Mouse (Mus musculus) spleen, adult 2 months (tissue): Measurements from ENCODE around the gene Mcts2. TPM values are rescaled to one million over a fixed set of nuclear protein-coding genes. Genes with fewer than 3 reads are reported as not detected.

Experiments
- DNase-seq, 2 experiments: peaks; one replicate each; pipeline versions ENCODE4 v3.0.0 to v3.0.0-alpha.2; 2012 to 2021; ENCODE audit warnings: low spot score in 2 of 2, low read depth in 1 of 2
- H3K27ac ChIP-seq: fragments of 200-500 bp; 2 replicates; pipeline ENCODE4 v1.5.1; 2012; ENCODE audit warnings: low read length, inconsistent platforms; ENCODE audit not compliant: insufficient read depth
- H3K27me3 ChIP-seq: fragments of 200-500 bp; 2 replicates; pipeline ENCODE4 v1.6.1; 2012; ENCODE audit warnings: mild to moderate bottlenecking, moderate library complexity, low read length, inconsistent platforms; ENCODE audit not compliant: control insufficient read depth, insufficient read depth
- H3K36me3 ChIP-seq: fragments of 200-500 bp; 2 replicates; pipeline ENCODE4 v1.6.1; 2012; ENCODE audit warnings: mild to moderate bottlenecking, low read length, inconsistent platforms; ENCODE audit not compliant: control insufficient read depth, insufficient read depth
- H3K4me1 ChIP-seq: fragments of 200-500 bp; 2 replicates; pipeline ENCODE4 v1.6.1; 2011; ENCODE audit warnings: inconsistent platforms; ENCODE audit not compliant: control insufficient read depth, insufficient read depth, insufficient read length
- H3K4me3 ChIP-seq: fragments of 200-500 bp; 2 replicates; pipeline ENCODE4 v1.5.1; 2011; ENCODE audit warnings: mild to moderate bottlenecking, inconsistent platforms; ENCODE audit not compliant: insufficient read depth, insufficient read length; ENCODE audit errors: extremely low read depth
- CTCF ChIP-seq: fragments of 200-500 bp; IDR thresholded peaks from 2 replicates; pipeline ENCODE4 v1.5.1; 2011; ENCODE audit warnings: mild to moderate bottlenecking, inconsistent platforms; ENCODE audit not compliant: insufficient read depth, insufficient read length, insufficient replicate concordance; ENCODE audit errors: extremely low read depth
- POLR2A ChIP-seq: fragments of 200-500 bp; IDR thresholded peaks from 2 replicates; pipeline ENCODE4 v1.6.1; 2011; ENCODE audit warnings: low read depth, low read length, inconsistent platforms
- WGBS: fragments of 180-500 bp; shearing (Covaris S2); methylation state at CpG from one replicate; pipeline ENCODE4 v1.1.7; 2018; 5-methylcytosine and 5-hydroxymethylcytosine counted together
- polyA plus RNA-seq: library from polyadenylated mRNA; depleted of rRNA; stranded (reverse); fragments of >200 nt; gene quantifications from 2 replicates; pipeline ENCODE4 v1.2.3, GENCODE M21; 2012

Gene Mcts2
- polyA plus RNA-seq, 1 experiment = 1.5 TPM

GRCm38 (mm10) chr2:152723651-152724331 is 37.0 kb downstream of the Mcts2 start:
- peaks cover 7% of the 10 kb centered on the region for H3K27me3 ChIP-seq
- 4% methylated on average over 37 of the region's 37 CpGs for WGBS
- H3K27ac ChIP-seq = no peak overlapping the region
- no peak overlapping the region for H3K4me3 ChIP-seq
- TF ChIP-seq CTCF (no peak), POLR2A (no peak)
- no peak for DNase-seq
- H3K4me1 ChIP-seq = 0 out of 2 replicates have a peak, but pooled peaks cover 7% of the 10 kb centered on the region
- H3K36me3 ChIP-seq = no peaks in the 10 kb centered on the region

DNA sequence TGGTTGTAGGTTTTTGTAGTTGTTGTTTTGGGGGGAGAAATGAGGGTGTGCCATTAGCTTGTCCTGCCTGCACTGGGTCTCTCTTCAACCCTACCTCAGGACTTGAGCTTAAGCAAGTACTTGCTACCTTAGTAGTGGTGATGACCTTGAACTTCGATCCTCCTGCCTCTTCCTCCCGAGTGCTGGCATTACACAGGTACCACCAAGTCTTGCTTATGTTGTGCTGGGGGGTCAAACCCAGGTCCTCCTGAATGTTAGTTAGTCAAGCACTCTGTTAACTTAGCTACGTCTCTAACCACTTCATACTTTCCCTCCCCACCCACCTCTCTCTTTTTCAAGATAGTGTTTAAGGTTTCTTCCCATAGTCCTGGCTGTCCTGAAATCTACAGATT is 37.5 kb downstream of the Mcts2 start:
- Histone ChIP-seq H3K4me1 (0 out of 2 replicates have a peak, but pooled peaks cover 7% of the 10 kb centered on the region), H3K27ac (no peak overlapping the region), H3K36me3 (no peaks in the 10 kb centered on the region), H3K27me3 (peaks cover 7% of the 10 kb centered on the region), H3K4me3 (no peak overlapping the region)
- WGBS = 91% methylated on average over 3 of the region's 3 CpGs
- DNase-seq = no peak
- TF ChIP-seq CTCF (no peak), POLR2A (no peak)

GRCm38 (mm10) chr2:152725178-152725750 is 38.4 kb downstream of the Mcts2 start:
- Histone ChIP-seq H3K27me3 (peaks cover 7% of the 10 kb centered on the region), H3K4me3 (no peak overlapping the region), H3K27ac (no peak overlapping the region), H3K36me3 (no peaks in the 10 kb centered on the region), H3K4me1 (0 out of 2 replicates have a peak, but pooled peaks cover 7% of the 10 kb centered on the region)
- TF ChIP-seq POLR2A (no peak), CTCF (no peak)
- no peak for DNase-seq
- 87% methylated on average over 15 of the region's 15 CpGs for WGBS

DNA sequence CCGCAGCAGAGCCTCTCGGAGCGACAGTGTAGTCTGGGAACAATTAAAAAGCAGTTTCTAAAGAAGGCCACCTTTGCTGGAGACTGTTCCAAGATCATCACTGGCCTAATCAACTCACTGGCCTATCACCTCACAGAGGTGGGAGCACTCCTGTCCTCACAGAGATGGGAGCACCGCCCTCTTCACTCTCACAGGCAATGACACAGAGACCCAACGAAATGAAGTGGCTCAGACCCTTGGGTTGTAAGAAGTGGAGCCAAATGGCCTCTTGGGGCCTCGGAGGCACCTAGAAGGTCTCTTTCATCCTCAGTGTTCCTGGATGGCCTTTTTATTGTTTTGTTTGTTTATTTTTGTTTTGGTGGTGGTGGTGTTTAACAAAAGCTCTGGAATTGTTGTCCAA is 39.4 kb downstream of the Mcts2 start:
- Histone ChIP-seq H3K27ac (no peak overlapping the region), H3K36me3 (no peaks in the 10 kb centered on the region), H3K4me1 (0 out of 2 replicates have a peak, but pooled peaks cover 7% of the 10 kb centered on the region), H3K27me3 (peaks cover 7% of the 10 kb centered on the region), H3K4me3 (no peak overlapping the region)
- WGBS = 92% methylated on average over 6 of the region's 6 CpGs
- no peak for DNase-seq
- TF ChIP-seq CTCF (no peak), POLR2A (no peak)

- no peak for DNase-seq
- no peaks in the 10 kb centered on the region for H3K36me3 ChIP-seq
- WGBS = 55% methylated on average over 6 of the region's 6 CpGs
- no peak overlapping the region for H3K4me3 ChIP-seq
- no peak for TF ChIP-seq POLR2A
- no peak for TF ChIP-seq CTCF
- H3K27ac ChIP-seq = no peak overlapping the region; the same call in 1 of the 2 replicates
- peaks cover 7% of the 10 kb centered on the region for H3K27me3 ChIP-seq
- 0 out of 2 replicates have a peak, but pooled peaks cover 7% of the 10 kb centered on the region for H3K4me1 ChIP-seq
These were observed 40.0 kb downstream of the Mcts2 start for GRCm38 (mm10) chr2:152726751-152727335.

DNA sequence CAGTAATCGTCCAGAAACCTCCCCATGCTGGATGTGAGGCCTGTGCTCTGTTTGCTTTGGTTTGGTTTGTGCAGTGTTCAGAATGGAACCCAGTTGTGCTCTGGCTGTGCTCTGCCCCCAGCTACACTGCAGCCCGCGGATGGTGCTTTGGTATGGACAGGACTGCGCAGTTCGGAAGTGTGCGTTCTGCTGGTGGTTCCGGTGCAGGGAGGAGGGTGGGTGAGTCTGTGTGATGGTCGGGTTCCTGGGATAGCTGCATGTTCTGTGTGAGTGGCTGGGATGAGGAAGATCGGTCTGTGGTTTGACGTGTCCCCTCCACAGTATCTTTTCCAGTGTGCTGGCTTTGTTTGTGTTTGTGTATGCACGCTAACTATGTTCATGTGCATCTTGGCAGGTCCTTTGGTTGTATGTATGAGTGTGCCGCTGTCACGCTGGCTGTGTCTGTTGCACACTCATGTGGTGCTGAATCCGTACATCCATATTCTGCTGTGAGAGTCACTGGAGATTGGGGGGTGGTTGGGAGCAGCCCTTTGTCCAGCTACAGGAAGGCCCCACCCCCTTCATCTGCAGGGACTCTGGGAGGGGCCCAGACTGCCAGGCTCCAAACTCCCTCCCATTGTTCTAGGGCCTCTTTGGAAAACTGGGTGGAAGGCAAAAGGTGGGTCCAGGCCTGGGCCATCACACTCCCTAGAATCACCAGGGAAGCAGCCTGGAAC is 41.1 kb downstream of the Mcts2 start:
- peak overlapping the region; percentile 25; the same call in 1 of the 2 replicates for H3K27ac ChIP-seq
- 90% methylated on average over 14 of the region's 14 CpGs for WGBS
- DNase-seq = no peak

More for the DNA sequence above, 41.1 kb downstream of the Mcts2 start:
- 0 out of 2 replicates have a peak, but pooled peaks cover 7% of the 10 kb centered on the region for H3K4me1 ChIP-seq
- no peaks in the 10 kb centered on the region for H3K36me3 ChIP-seq
- TF ChIP-seq CTCF (no peak), POLR2A (no peak)
- peaks cover 7% of the 10 kb centered on the region for H3K27me3 ChIP-seq
- H3K4me3 ChIP-seq = no peak overlapping the region
